1 mouse cellular context compared by ENCODE assay signal in the genomic region with DNA sequence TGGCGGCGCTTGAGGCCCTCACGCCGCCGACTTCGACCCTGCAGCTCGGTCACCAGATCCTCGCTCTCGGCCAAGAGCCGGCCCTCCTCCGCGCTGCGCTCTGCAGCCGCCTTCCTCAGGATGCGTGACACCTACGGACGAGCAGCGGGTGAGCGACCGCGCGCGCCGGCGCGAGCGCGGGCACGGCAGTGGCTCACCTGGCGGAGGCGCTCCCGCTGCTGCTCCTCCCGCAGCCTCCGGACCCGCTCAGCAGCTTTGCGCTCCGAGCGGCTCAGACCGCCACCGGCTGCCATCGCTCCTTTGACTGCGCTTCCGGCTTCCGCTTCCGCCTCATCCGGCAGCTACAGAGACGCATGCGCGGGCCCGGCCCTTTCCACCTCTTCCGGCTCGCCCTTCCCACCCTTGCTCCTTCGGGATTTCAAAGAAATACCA.
TF ChIP-seq lines count a peak whose summit lies in the region.

No protein-coding gene starts in this region.

TF ChIP-seq in C2C12, 6 proteins besides CTCF, POLR2A, EP300 and RAD21:
- no peak for TF ChIP-seq MAX (IDR thresholded peaks at IDR 0.05)
- no peak for TF ChIP-seq FOSL1 (IDR thresholded peaks at IDR 0.05; ENCODE audit: insufficient read depth, low read length, poor library complexity, severe bottlenecking)
- TF ChIP-seq MYOD1 (IDR thresholded peaks at IDR 0.05; ENCODE audit: control insufficient read depth, insufficient read length, low read depth) = no peak
- no peak for TF ChIP-seq USF1 (IDR thresholded peaks at IDR 0.05; ENCODE audit: low read depth)
- no peak for TF ChIP-seq CEBPB (IDR thresholded peaks at IDR 0.05; ENCODE audit: low read depth)
- no peak for TF ChIP-seq MYOG (IDR thresholded peaks at IDR 0.05; ENCODE audit: control insufficient read depth, extremely low read depth, insufficient read length)
TF ChIP-seq in C2C12: peak in this region for 0.
